Mouse (Mus musculus): ENCODE measurements around the gene Fsd2. TPM values are rescaled to one million over a fixed set of nuclear protein-coding genes. Genes with fewer than 3 reads are reported as not detected.

Gene Fsd2
- total RNA-seq, 1 experiment from 2014 or later = 0.85 TPM

GRCm38 (mm10) chr7:81541924-81542524 lies 24.7 kb downstream of the Fsd2 start:
- peak; percentile 51 for DNase-seq

- no peak for DNase-seq
Observed at GRCm38 (mm10) chr7:81540999-81541398, 25.7 kb downstream of the Fsd2 start.

GRCm38 (mm10) chr7:81539565-81539964 lies 27.2 kb downstream of the Fsd2 start:
- no peak for DNase-seq

- DNase-seq = no peak
Observed at GRCm38 (mm10) chr7:81538070-81538675, 28.6 kb downstream of the Fsd2 start.

- no peak for DNase-seq
Observed at GRCm38 (mm10) chr7:81536478-81536877, 30.3 kb downstream of the Fsd2 start.

GRCm38 (mm10) chr7:81531462-81531861 lies 35.3 kb downstream of the Fsd2 start:
- DNase-seq = no peak

- no peak for DNase-seq
Observed at GRCm38 (mm10) chr7:81528918-81529317, 37.8 kb downstream of the Fsd2 start.

GRCm38 (mm10) chr7:81523663-81524017 lies 43.1 kb downstream of the Fsd2 start:
- no peak for DNase-seq

- peak; percentile 87 for DNase-seq
Observed at GRCm38 (mm10) chr7:81523008-81523662, 43.6 kb downstream of the Fsd2 start.

- DNase-seq = no peak
Observed at GRCm38 (mm10) chr7:81516154-81517030, 50.4 kb downstream of the Fsd2 start.

GRCm38 (mm10) chr7:81514906-81515590 lies 51.7 kb downstream of the Fsd2 start:
- no peak for DNase-seq

- DNase-seq = no peak
Observed at GRCm38 (mm10) chr7:81501050-81501449, 65.7 kb downstream of the Fsd2 start.

GRCm38 (mm10) chr7:81498181-81498580 lies 68.6 kb downstream of the Fsd2 start, which contains the start of gene BC048679:
Gene BC048679, minus strand, starts transcription at chr7:81498281.
- DNase-seq = no peak

- no peak for DNase-seq
Observed at GRCm38 (mm10) chr7:81497171-81497570, 69.6 kb downstream of the Fsd2 start.

- DNase-seq = peak; percentile 74
Observed at GRCm38 (mm10) chr7:81493331-81494021, 73.3 kb downstream of the Fsd2 start, which contains the start of gene Ap3b2. Gene Ap3b2, minus strand, starts transcription at chr7:81493925.

- DNase-seq = no peak
Observed at GRCm38 (mm10) chr7:81492628-81493027, 74.1 kb downstream of the Fsd2 start.

GRCm38 (mm10) chr7:81489649-81490048 lies 77.1 kb downstream of the Fsd2 start:
- no peak for DNase-seq
